Mouse (Mus musculus): ENCODE results near the gene Catsperz. TPM values are rescaled to one million over a fixed set of nuclear protein-coding genes. Genes with fewer than 3 reads are reported as not detected.

The Catsperz gene
- total RNA-seq, 2 experiments from 2014 or later, result not detected

- peak; percentile 90 to 95 for DNase-seq
Observed at GRCm38 (mm10) chr19:6924461-6925306, 496 bp downstream of the Catsperz start.

DNA sequence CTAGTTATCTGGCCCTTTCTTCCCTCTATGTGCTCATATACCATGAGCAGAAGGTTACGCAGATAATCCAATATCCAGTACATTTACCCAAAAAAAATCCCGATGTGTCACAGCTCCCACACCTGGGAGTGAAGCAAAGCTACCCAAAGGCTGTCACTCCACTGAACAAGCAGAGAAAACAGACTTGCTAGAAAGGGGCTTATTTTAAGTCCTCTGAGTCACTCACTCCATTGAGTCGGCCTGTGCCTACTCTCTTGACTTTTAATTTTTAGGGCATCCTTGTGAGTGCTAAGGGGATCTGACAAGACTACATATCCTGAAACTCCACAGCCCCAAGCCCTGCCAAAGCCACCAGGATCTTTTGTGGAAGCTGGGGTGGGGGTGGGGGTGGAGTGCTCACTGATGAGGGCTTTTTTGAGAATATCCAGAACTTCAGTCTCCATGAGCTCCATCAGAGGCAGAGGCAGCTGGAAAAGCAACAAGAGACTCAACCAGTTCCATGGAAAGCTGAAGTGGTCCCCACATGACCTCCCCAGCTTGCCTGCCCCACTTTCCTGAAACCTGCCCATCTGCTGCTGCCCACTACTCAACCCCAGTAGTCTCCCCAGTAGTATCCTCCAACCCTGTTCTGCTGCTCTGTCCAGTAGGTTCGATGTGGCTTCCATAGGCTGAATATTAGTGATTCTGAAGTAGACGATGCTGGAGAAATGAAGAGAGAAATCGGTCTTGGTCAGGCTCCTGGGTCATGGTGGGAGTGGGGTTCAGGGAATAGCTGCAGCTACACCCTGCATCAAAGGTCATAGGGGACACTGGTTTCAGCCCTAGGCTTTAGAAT lies 2.1 kb downstream of the Catsperz start:
- DNase-seq, result no peak

DNA sequence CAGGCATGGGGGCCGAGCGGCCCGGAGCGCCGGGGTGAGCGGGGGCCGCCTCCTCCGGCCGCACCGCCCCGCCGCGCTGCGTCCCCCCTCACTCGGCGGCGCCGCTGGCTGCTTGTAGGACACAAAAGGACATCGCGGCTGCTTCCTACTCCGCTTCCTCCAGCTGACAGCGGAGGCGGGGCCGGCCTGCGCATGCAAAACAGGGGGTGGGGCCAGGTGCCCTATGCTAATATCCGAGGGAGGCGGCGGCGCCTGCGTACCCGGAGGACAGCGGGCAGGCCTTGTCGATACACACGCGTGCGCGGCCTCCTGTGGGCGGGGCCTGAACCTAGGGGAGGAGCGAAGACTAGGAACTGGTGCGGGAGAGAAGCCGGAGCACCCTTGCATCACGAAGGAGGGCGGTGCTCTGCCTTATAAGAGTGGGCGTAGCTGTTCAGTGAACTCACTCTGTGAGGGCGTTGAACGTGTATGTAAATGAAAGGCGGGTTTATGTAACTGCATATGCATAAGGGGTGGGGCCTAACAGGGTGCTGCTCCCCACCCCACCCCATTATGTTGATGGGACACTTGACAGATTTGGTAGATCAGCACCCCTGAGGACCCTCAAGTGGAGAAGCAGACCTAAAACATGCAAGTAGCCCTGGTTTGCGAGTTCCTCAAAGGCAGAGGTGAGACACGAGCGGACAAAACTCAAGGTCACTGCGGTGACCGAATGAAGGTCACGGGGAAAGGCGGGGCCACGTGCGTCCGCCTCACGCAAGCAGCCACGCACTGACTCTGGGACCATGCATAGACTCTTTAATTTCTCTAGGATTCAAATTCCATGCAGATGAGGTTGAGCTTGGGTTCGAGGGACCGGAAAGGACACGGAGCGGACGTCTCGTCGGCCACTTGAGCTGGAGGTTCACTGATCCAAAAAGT lies 3.3 kb downstream of the Catsperz start, which contains the start of gene Esrra:
TSS of gene Esrra (minus strand) at position 167 of the 921 bp plus-strand sequence.
- DNase-seq, result peak; percentile 100

- DNase-seq, result peak; percentile 56 to 61
Observed at GRCm38 (mm10) chr19:6920741-6921636, 4.2 kb downstream of the Catsperz start.

GRCm38 (mm10) chr19:6919876-6920740 lies 5.1 kb downstream of the Catsperz start:
- peak; percentile 69 to 71 for DNase-seq

GRCm38 (mm10) chr19:6919431-6919830 lies 5.7 kb downstream of the Catsperz start:
- no peak for DNase-seq

DNA sequence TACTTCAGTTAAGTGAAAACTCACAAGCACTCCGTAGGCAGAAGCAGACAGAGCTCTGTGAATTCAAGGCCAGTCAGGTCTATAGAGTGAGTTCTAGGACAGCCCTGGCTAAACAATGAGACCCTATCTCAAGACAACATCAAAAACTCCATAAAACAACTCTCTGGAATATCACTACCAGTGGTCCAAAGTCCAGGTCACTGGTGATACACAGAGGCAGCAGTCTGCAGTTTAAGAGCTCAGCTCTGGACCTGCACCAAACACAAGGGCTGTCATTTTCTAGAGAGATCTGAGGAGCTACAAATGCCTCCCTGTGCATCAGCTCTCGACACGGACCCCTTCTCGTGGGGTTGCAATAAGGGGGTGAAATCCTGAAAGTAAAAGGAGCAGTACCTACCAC lies 6.9 kb downstream of the Catsperz start:
- no peak for DNase-seq

DNA sequence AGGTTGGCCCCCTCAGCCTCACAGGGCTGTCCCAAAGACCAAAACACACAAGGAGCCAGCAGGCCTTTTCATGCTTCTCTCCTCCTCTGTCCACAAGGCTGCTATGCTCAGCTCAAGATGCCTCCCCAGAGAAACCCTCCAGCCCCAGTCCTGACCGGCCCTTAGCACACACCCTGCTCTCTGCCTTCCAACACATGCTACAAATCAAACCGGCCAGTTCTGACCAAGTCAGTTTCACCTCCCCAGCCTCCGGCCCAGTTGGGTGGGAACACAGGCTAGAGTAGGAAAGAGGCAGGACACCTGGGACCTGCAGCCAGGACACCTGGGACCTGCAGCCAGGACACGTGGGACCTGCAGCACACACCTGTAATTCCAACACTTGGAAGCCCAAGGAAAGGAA lies 8.7 kb downstream of the Catsperz start:
- DNase-seq, result no peak

GRCm38 (mm10) chr19:6915276-6915675 lies 9.9 kb downstream of the Catsperz start:
- no peak for DNase-seq

DNA sequence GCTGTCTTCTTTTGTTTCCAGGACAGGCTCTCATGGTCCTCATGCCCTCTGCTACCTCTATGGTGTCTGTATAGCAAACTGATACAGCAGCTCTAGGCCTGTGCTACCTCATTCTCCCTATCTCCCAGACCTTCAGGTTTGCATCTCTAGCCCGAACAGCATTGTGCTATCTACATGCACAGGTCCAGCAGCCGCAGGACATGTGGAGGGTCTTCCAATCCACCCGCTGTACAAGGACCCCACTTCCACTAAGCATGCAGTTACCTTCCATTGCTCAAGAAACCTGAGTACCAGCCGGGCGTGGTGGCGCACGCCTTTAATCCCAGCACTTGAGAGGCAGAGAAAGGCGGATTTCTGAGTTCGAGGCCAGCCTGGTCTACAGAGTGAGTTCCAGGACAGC lies 10.6 kb downstream of the Catsperz start:
- no peak for DNase-seq

DNA sequence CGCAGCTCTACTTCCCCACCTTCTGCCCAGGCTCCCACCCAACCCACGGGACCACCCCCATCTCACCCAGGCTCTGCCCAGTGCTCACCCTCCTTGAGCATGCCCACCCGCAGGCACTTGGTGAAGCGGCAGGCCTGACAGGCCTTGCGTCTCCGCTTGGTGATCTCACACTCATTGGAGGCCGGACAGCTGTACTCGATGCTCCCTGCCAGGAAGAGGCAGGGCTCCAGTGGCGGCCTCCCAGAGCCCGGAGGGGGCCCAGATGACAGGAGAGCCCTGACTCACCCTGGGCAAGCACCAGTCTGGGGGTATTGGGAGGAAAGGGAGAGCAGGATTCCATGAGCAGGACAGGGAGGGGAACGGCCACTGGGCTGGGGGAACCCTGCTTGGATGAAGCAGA lies 11.2 kb downstream of the Catsperz start:
- DNase-seq, result peak in 1 of 2 experiments; percentile 19

DNA sequence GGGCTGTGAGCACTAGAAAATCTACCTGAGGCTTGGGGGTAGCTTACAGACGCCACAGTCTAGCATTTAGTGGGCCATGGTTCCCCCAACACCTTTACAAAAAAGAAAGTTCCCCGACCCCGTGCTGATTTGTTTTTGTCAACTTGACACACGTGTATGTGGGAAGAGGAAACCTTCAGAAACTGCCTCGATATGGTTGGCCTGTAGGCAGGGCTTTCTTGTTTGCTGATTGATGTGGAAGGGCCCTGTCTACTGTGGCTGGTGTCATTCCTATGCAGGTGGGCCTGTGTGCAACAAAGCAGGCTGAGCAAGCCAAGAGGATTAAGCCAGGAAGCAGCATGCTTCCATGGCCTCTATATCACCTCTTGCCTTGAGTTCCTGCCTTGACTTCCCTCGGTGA lies 12.1 kb downstream of the Catsperz start:
- DNase-seq, result no peak

- DNase-seq, result no peak
Observed at GRCm38 (mm10) chr19:6912205-6912970, 12.8 kb downstream of the Catsperz start.

- no peak for DNase-seq
Observed at GRCm38 (mm10) chr19:6911101-6912074, 13.8 kb downstream of the Catsperz start.

DNA sequence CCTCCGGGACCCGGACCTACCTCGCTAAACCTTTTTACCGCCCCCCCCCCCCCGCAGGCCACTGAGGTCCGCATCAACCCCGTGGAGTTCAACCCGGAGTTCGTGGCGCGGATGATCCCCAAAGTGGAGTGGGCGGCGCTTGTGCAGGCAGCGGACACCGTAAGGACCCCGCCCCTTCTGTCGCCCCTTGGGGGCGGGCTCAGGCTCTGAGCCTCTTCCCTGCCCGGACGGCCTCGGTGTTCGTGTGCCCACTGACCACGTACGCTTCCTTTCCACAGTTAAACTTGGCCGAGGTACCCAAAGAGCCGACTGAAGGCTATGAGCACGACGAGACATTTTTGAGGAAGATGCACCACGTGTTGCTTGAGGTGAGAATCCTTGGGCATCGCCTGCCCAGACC lies 14.9 kb downstream of the Catsperz start:
- peak; percentile 65 to 80 for DNase-seq

DNA sequence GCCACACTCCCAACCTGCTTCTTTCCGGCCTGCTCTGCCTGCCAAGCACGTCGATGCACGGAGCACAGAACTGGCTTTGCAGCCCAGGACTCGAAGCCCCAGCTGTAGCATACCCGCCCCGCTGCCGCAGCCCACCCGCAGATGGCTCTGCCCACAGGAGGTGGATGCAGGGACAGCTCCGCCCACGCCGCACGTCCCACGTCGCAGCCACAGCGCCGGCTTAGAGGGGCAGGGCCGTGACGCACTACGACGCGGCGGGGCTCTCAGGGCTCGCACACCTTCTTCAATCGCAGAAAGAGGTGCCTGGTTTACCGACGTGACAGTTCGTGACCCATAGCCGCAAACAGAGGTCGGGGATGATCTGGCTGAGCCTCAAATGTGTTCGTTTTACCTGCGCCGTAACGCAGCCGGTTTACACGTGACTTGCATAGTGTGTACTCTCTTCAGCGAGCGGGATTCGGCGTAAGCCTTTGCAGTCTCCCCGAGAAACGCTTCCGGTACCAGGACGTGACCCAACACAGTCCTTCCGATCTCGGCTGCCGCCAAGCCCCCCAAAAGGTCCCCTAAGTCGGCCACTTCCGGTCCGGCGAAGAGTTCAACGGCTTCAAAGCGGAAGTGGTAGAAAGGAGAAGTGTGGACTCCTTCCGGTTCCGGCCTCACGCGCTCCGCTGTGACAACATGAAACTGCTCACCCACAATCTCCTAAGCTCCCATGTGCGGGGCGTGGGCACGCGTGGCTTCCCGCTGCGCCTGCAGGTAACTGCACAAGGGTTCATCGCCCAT lies 15.5 kb downstream of the Catsperz start, which contains the start of the genes Trmt112 and Prdx5:
TSS of gene Trmt112 (plus strand) at position 192 of the 783 bp plus-strand sequence.
TSS of gene Prdx5 (minus strand) at position 600 of the 783 bp plus-strand sequence.
- peak; percentile 92 to 95 for DNase-seq

GRCm38 (mm10) chr19:6909021-6909420 lies 16.2 kb downstream of the Catsperz start:
- DNase-seq, result no peak
